Mouse (Mus musculus) myocyte (in vitro differentiated cells): ENCODE results near the gene Creld1. TPM values are rescaled to one million over a fixed set of nuclear protein-coding genes. Genes with fewer than 3 reads are reported as not detected.

Experiments used
- H3K27me3 ChIP-seq: one replicate; pipeline ENCODE4 v1.6.1; 2011; ENCODE audit not compliant: control insufficient read depth, insufficient read depth, insufficient read length
- H3K36me3 ChIP-seq: one replicate; pipeline ENCODE4 v1.6.1; 2011; ENCODE audit not compliant: control insufficient read depth, insufficient read depth
- H3K4me2 ChIP-seq: one replicate; pipeline ENCODE4 v1.6.1; 2011; ENCODE audit warnings: low read depth, control low read depth
- H3K4me3 ChIP-seq: one replicate; pipeline ENCODE4 v1.5.1; 2011; ENCODE audit warnings: mild to moderate bottlenecking, control low read depth, moderate library complexity
- H3K79me2 ChIP-seq: one replicate; pipeline ENCODE4 v1.6.1; 2011; ENCODE audit not compliant: control insufficient read depth, insufficient read depth
- H3ac ChIP-seq: one replicate; pipeline ENCODE4 v1.6.1; 2011; ENCODE audit not compliant: control insufficient read depth, insufficient read length
- CEBPB ChIP-seq: IDR thresholded peaks from 2 replicates; pipeline ENCODE4 v1.6.1; 2011; ENCODE audit warnings: mild to moderate bottlenecking, moderate library complexity; ENCODE audit not compliant: poor library complexity, insufficient read depth, severe bottlenecking
- E2F4 ChIP-seq: IDR thresholded peaks from one replicate; pipeline ENCODE4 v1.6.1; 2011; ENCODE audit warnings: mild to moderate bottlenecking, control low read depth, moderate library complexity; ENCODE audit not compliant: insufficient read depth
- MAX ChIP-seq: IDR thresholded peaks from one replicate; pipeline ENCODE4 v1.6.1; 2011; ENCODE audit warnings: low read depth, mild to moderate bottlenecking, control low read depth
- MYOD1 ChIP-seq, 3 experiments: IDR thresholded peaks; one replicate each; pipeline ENCODE4 v1.6.1; 2011; ENCODE audit warnings: control low read depth in 2 of 3, low read depth in 2 of 3, mild to moderate bottlenecking in 2 of 3, moderate library complexity in 1 of 3; ENCODE audit not compliant: insufficient read length in 2 of 3, control insufficient read depth in 1 of 3
- MYOG ChIP-seq, 3 experiments: IDR thresholded peaks; one replicate each; pipeline ENCODE4 v1.6.1; 2011; ENCODE audit warnings: control low read depth in 2 of 3, low read depth in 2 of 3, mild to moderate bottlenecking in 2 of 3; ENCODE audit not compliant: insufficient read length in 2 of 3, control insufficient read depth in 1 of 3, insufficient read depth in 1 of 3
- POLR2A ChIP-seq: IDR thresholded peaks from one replicate; pipeline ENCODE4 v1.6.1; 2011; ENCODE audit warnings: low read depth, mild to moderate bottlenecking, control low read depth, moderate library complexity; ENCODE audit not compliant: insufficient read length
- POLR2AphosphoS2 ChIP-seq: IDR thresholded peaks from one replicate; pipeline ENCODE4 v1.6.1; 2011; ENCODE audit warnings: low read depth, control low read depth; ENCODE audit not compliant: insufficient read length
- REST ChIP-seq: IDR thresholded peaks from one replicate; pipeline ENCODE4 v1.6.1; 2011; ENCODE audit warnings: mild to moderate bottlenecking, control low read depth, moderate library complexity; ENCODE audit not compliant: insufficient read depth, insufficient read length
- SRF ChIP-seq: IDR thresholded peaks from one replicate; pipeline ENCODE4 v1.6.1; 2011; ENCODE audit warnings: low read depth; ENCODE audit not compliant: control insufficient read depth, insufficient read length
- TCF12 ChIP-seq: IDR thresholded peaks from one replicate; pipeline ENCODE4 v1.6.1; 2011; ENCODE audit warnings: mild to moderate bottlenecking, control low read depth; ENCODE audit not compliant: poor library complexity, insufficient read depth, severe bottlenecking
- TCF3 ChIP-seq: IDR thresholded peaks from one replicate; pipeline ENCODE4 v1.6.1; 2011; ENCODE audit warnings: low read depth, control low read depth; ENCODE audit not compliant: insufficient read length
- USF1 ChIP-seq: IDR thresholded peaks from one replicate; pipeline ENCODE4 v1.6.1; 2011; ENCODE audit warnings: low read depth, mild to moderate bottlenecking, control low read depth, moderate library complexity
- polyA plus RNA-seq: library from polyadenylated mRNA; unstranded; fragments of >200 nt; fragmentation: generic; extraction: Trizol; gene quantifications from one replicate; pipeline ENCODE4 v1.2.1, GENCODE M21; 2012; ENCODE audit warnings: missing spikeins

Gene Creld1
- polyA plus RNA-seq, 1 experiment, result 78.2 TPM

DNA sequence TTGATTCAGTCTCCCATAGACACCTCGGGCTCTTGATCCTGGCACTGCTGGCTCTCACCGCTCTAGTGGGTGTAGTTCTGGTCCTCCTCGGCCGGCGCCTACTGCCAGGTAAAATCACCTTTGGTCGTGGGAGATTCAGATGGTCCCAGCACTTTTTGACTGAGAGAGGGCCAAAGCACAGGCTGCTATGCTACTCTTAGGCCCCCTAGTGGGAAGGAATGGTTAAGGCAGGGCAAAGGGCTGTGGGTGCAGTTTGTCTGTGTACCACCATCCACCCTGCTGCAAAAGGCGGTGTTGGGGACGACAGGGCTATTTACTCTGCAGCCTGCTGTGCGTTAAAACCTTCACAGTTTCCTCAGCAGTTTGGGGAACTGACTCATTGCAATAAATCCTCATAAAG lies 14.1 kb upstream of the Creld1 start:
- peaks cover 19% of the 10 kb centered on the region for H3K27me3 ChIP-seq
- peak overlapping the region; percentile 71 for H3K4me2 ChIP-seq
- H3K36me3 ChIP-seq, result no peaks in the 10 kb centered on the region
- H3K79me2 ChIP-seq, result no peaks in the 10 kb centered on the region
- H3K4me3 ChIP-seq, result no peak overlapping the region
- TF ChIP-seq REST (no peak), POLR2AphosphoS2 (no peak), MYOG (IDR thresholded peaks at IDR 0.05; ENCODE audit: control insufficient read depth in 1 of 3, insufficient read depth in 1 of 3, insufficient read length in 2 of 3, low read depth in 2 of 3) (no peak), CEBPB (no peak), MYOD1 (IDR thresholded peaks at IDR 0.05; ENCODE audit: control insufficient read depth in 1 of 3, insufficient read length in 2 of 3, low read depth in 2 of 3) (no peak), POLR2A (no peak), MAX (no peak), E2F4 (no peak), TCF3 (no peak)
- H3ac ChIP-seq, result no peak overlapping the region

DNA sequence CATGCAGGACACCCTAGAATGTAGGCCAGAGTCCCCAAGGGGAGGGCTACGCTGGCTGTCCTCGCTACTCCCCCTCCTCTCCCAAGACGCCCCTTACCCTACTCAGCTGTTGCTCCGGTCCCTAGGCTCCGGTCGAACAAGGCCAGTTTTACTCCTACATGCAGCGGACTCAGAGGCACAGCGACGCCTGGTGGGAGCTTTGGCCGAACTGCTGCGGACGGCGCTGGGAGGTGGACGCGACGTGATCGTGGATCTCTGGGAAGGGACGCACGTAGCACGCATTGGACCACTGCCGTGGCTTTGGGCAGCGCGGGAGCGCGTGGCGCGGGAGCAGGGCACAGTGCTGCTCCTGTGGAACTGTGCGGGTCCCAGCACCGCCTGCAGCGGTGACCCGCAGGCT lies 13.7 kb upstream of the Creld1 start:
- Histone ChIP-seq H3K4me2 (peak overlapping the region; percentile 71), H3ac (no peak overlapping the region), H3K27me3 (peaks cover 16% of the 10 kb centered on the region), H3K79me2 (no peaks in the 10 kb centered on the region), H3K4me3 (no peak overlapping the region), H3K36me3 (no peaks in the 10 kb centered on the region)
- TF ChIP-seq TCF12, result no peak
- no peak for TF ChIP-seq TCF3
- TF ChIP-seq USF1, result no peak
- TF ChIP-seq MYOG (IDR thresholded peaks at IDR 0.05; ENCODE audit: control insufficient read depth in 1 of 3, insufficient read depth in 1 of 3, insufficient read length in 2 of 3, low read depth in 2 of 3), result no peak
- no peak for TF ChIP-seq CEBPB
- no peak for TF ChIP-seq MAX
- TF ChIP-seq REST, result no peak
- no peak for TF ChIP-seq POLR2A
- TF ChIP-seq E2F4, result no peak
- no peak for TF ChIP-seq POLR2AphosphoS2
- no peak for TF ChIP-seq MYOD1 (IDR thresholded peaks at IDR 0.05; ENCODE audit: control insufficient read depth in 1 of 3, insufficient read length in 2 of 3, low read depth in 2 of 3)
- no peak for TF ChIP-seq SRF

DNA sequence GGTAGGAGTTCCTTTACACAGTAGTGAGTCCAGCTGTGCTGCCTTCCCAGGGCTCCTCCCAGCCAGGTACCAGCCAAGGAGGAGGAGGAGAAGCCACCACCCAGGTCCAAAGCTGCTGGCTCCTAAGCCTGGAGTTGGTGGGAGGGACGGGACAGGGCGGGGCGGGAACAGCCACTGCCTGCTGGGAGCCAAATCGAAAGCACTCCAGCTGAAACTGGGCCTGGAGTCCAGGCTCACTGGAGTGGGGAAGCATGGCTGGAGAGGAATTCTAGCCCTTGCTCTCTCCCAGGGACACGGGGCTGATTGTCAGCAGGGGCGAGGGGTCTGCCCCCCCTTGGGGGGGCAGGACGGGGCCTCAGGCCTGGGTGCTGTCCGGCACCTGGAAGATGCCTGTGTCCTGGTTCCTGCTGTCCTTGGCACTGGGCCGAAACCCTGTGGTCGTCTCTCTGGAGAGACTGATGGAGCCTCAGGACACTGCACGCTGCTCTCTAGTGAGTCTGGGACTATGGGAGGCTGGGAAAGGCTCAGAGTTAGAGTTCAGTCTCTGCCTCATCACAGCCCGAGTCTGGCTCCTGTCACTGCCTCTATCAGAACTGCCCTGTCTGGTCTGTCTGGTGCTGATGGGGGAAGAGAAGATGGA lies 11.7 kb upstream of the Creld1 start, which contains the start of gene Il17rc:
Gene Il17rc, plus strand, starts transcription at position 131 of the 640 bp plus-strand sequence.
- TF ChIP-seq REST, result no peak
- peak in 1 of 3 experiments; percentile 23 for TF ChIP-seq MYOG (IDR thresholded peaks at IDR 0.05; ENCODE audit: control insufficient read depth in 1 of 3, insufficient read depth in 1 of 3, insufficient read length in 2 of 3, low read depth in 2 of 3)
- no peak for TF ChIP-seq TCF12
- no peak for TF ChIP-seq CEBPB
- TF ChIP-seq MYOD1 (IDR thresholded peaks at IDR 0.05; ENCODE audit: control insufficient read depth in 1 of 3, insufficient read length in 2 of 3, low read depth in 2 of 3), result no peak
- TF ChIP-seq E2F4, result no peak
- peak; percentile 85 for TF ChIP-seq POLR2A
- TF ChIP-seq POLR2AphosphoS2, result peak; percentile 81
- TF ChIP-seq TCF3, result no peak
- TF ChIP-seq USF1, result no peak
- TF ChIP-seq SRF, result no peak
- no peak for TF ChIP-seq MAX
- Histone ChIP-seq H3K4me3 (peak within 1 kb of the TSS; percentile 24), H3K36me3 (no peaks in the 10 kb centered on the region), H3K27me3 (no peaks in the 10 kb centered on the region), H3ac (no peak within 1 kb of the TSS), H3K79me2 (no peaks in the 10 kb centered on the region), H3K4me2 (peak within 1 kb of the TSS; percentile 92)

DNA sequence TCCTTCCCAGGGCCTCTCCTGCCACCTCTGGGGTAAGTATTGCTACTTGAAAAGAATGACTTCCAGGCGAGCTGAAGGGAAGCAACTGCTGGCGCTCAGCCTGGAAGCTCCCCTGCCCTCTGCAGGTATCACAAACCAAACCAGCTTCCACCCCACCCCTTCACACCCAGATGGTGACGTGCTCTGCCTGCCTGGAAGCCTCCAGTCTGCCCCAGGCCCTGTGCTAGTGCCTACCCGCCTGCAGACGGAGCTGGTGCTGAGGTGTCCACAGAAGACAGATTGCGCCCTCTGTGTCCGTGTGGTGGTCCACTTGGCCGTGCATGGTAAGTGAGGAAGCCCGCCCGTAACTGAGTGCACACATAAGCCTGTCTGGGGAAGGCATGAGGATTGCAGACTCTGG lies 11.0 kb upstream of the Creld1 start:
- Histone ChIP-seq H3ac (no peak overlapping the region), H3K4me3 (peak overlapping the region; percentile 24), H3K79me2 (no peaks in the 10 kb centered on the region), H3K36me3 (no peaks in the 10 kb centered on the region), H3K27me3 (no peaks in the 10 kb centered on the region), H3K4me2 (peak overlapping the region; percentile 92)
- TF ChIP-seq E2F4 (no peak), TCF3 (no peak), MYOD1 (IDR thresholded peaks at IDR 0.05; ENCODE audit: control insufficient read depth in 1 of 3, insufficient read length in 2 of 3, low read depth in 2 of 3) (no peak), TCF12 (no peak), SRF (no peak), MAX (no peak), REST (no peak)

DNA sequence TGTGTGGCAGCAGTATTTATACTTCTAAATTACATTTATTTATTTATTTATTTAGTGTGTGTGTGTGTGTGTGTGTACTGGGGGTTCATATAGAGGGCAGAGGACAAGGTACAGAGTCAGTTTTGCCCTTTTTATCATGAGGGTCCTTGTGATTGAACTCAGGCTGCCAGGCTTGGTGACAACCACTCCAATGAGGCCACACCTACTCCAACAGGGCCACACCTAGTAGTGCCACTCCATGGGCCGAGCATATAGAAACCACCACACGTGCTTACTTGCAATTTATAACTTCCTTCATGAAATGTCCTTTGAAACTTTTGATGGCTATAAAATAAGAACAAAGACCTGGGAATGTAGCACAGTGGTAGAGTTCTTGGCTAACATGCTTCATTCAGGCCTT lies 9.9 kb upstream of the Creld1 start:
- Histone ChIP-seq H3K36me3 (peaks cover 3% of the 10 kb centered on the region), H3K4me2 (no peak overlapping the region), H3K79me2 (no peaks in the 10 kb centered on the region), H3K27me3 (no peaks in the 10 kb centered on the region), H3K4me3 (no peak overlapping the region), H3ac (no peak overlapping the region)
- no peak for TF ChIP-seq SRF
- no peak for TF ChIP-seq CEBPB
- TF ChIP-seq POLR2A, result no peak
- no peak for TF ChIP-seq MYOG (IDR thresholded peaks at IDR 0.05; ENCODE audit: control insufficient read depth in 1 of 3, insufficient read depth in 1 of 3, insufficient read length in 2 of 3, low read depth in 2 of 3)
- TF ChIP-seq MAX, result no peak
